In the genomic region with DNA sequence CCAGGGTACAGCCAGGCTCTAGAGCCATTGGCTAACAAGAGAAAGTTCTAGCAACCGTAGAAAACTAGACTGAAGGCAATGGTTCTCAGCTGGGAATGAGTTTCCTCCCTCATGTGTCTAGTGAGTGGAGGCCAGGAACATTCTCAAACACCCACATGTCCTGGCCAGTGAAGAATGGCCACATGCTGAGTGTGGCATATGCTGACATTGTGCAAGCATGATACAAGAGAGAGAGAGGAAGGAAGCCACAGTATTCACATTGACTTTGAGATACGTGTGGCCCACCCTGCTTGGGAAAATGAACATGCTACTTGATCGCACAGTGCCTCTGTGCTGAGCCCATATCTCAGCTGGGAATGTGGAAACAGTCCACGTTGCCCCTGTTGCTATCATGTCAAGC, we compare ENCODE assay signal across 29 mouse cellular contexts.
DNase-seq lines count a peak whose midpoint lies in the region; ATAC-seq and TF ChIP-seq lines count a peak whose summit lies in the region.
"Had no signal": no experiment of that assay in that cellular context is flagged by ENCODE, and none has a peak within 500 bp of the region (broad histone marks: within the 10 kb centered on the region; RNA-seq: fewer than 3 reads in every experiment).

No protein-coding gene starts in this region.

- peak; percentile 5 for DNase-seq in adipocyte (ENCODE audit: low spot score)
- peak; percentile 78 for DNase-seq in brain, adult 2 months (ENCODE audit: low read depth, low spot score)
- peak; percentile 65 for DNase-seq in cerebellum, adult 9-11 months
- DNase-seq in forebrain, embryonic 10.5 days (ENCODE audit: extremely low spot score, low spot score) = no peak
- DNase-seq: adrenal gland, adult 8-10 months; B cell, adult 2 months; gastrocnemius, postnatal 14 days; heart, adult 18-20 months; heart, postnatal 4 days; kidney, adult 9 months; kidney, postnatal 10 days; left cerebral cortex, postnatal 4 days; liver, embryonic 13.5 days; lung, adult 18-20 months; right cerebral cortex, adult 18-20 months; spleen, adult 18-20 months; thymus, postnatal 14 days had no signal

- no peak for TF ChIP-seq POLR2A in cortical plate, adult 2 months (IDR thresholded peaks at IDR 0.05; ENCODE audit: extremely low read depth, insufficient read depth, low read length)

- ATAC-seq in intestine, postnatal 0 days = no peak
- ATAC-seq in erythroid progenitor cell, adult 5-6 weeks (replicated peaks; ENCODE audit: low FRiP score, poor library complexity, severe bottlenecking) = no peak
- ATAC-seq: forebrain, embryonic 13.5 days; intestine, embryonic 16.5 days; lung, postnatal 0 days; midbrain, embryonic 16.5 days had no signal

- no peaks in the 10 kb centered on the region for H3K36me3 ChIP-seq in forebrain, embryonic 10.5 days (replicated peaks)
- no peaks in the 10 kb centered on the region for H3K36me3 ChIP-seq in intestine, postnatal 0 days (ENCODE audit: control insufficient read depth, insufficient read depth)
- H3K36me3 ChIP-seq: heart, embryonic 12.5 days; hindbrain, embryonic 13.5 days; limb, embryonic 15.5 days; liver, embryonic 13.5 days had no signal

- H3K4me1 ChIP-seq in cortical plate, adult 2 months (ENCODE audit: control insufficient read depth, insufficient read depth, low read length) = peaks cover 7% of the 10 kb centered on the region
- no peaks in the 10 kb centered on the region for H3K4me1 ChIP-seq in forebrain, embryonic 10.5 days
- H3K4me1 ChIP-seq in intestine, postnatal 0 days (replicated peaks; ENCODE audit: control insufficient read depth, insufficient read depth, low read length) = no peaks in the 10 kb centered on the region
- H3K4me1 ChIP-seq: forebrain, embryonic 13.5 days; heart, embryonic 12.5 days; hindbrain, embryonic 13.5 days; limb, embryonic 15.5 days; liver, embryonic 13.5 days had no signal

- H3K9ac ChIP-seq in intestine, postnatal 0 days (ENCODE audit: low read depth, low read length) = no peak overlapping the region
- H3K9ac ChIP-seq: forebrain, embryonic 13.5 days; heart, embryonic 12.5 days; hindbrain, embryonic 13.5 days; limb, embryonic 15.5 days; liver, embryonic 13.5 days had no signal

- H3K4me3 ChIP-seq in cortical plate, adult 2 months (ENCODE audit: insufficient read depth, low read length) = no peak overlapping the region
- no peak overlapping the region for H3K4me3 ChIP-seq in forebrain, embryonic 10.5 days
- no peak overlapping the region for H3K4me3 ChIP-seq in intestine, postnatal 0 days (ENCODE audit: low read depth, low read length)
- H3K4me3 ChIP-seq: erythroblast, embryonic 14.5 days; forebrain, embryonic 13.5 days; heart, embryonic 12.5 days; hindbrain, embryonic 13.5 days; limb, embryonic 15.5 days; liver, embryonic 13.5 days had no signal

- peak overlapping the region; percentile 21; the same call in 1 of the 2 replicates for H3K27ac ChIP-seq in cortical plate, adult 2 months (ENCODE audit: insufficient read depth, low read length)
- H3K27ac ChIP-seq in forebrain, embryonic 10.5 days = no peak overlapping the region
- no peak overlapping the region for H3K27ac ChIP-seq in intestine, postnatal 0 days (ENCODE audit: low read depth, low read length)
- H3K27ac ChIP-seq: forebrain, embryonic 13.5 days; hindbrain, embryonic 13.5 days; limb, embryonic 15.5 days; liver, embryonic 13.5 days; macrophage had no signal

- peaks cover 89% of the 10 kb centered on the region for H3K27me3 ChIP-seq in forebrain, embryonic 10.5 days (ENCODE audit: poor library complexity, severe bottlenecking)
- no peaks in the 10 kb centered on the region for H3K27me3 ChIP-seq in intestine, postnatal 0 days (replicated peaks; ENCODE audit: control insufficient read depth, insufficient read depth, low read length)
- H3K27me3 ChIP-seq: forebrain, embryonic 13.5 days; heart, embryonic 12.5 days; liver, embryonic 13.5 days had no signal

- no peaks in the 10 kb centered on the region for H3K9me3 ChIP-seq in forebrain, embryonic 10.5 days
- no peaks in the 10 kb centered on the region for H3K9me3 ChIP-seq in intestine, postnatal 0 days (ENCODE audit: control insufficient read depth)
- H3K9me3 ChIP-seq: forebrain, embryonic 13.5 days; heart, embryonic 12.5 days; hindbrain, embryonic 13.5 days; limb, embryonic 15.5 days; liver, embryonic 13.5 days had no signal

- TF ChIP-seq CTCF in cortical plate, adult 2 months (IDR thresholded peaks at IDR 0.05; ENCODE audit: extremely low read depth, insufficient read depth, low read length) = no peak
- no peak for TF ChIP-seq CTCF in intestine, postnatal 0 days (IDR thresholded peaks at IDR 0.05; ENCODE audit: low read depth)

- no peak overlapping the region for H3K4me2 ChIP-seq in intestine, postnatal 0 days (replicated peaks; ENCODE audit: low read depth)
- H3K4me2 ChIP-seq: forebrain, embryonic 13.5 days; heart, embryonic 12.5 days; hindbrain, embryonic 13.5 days; limb, embryonic 15.5 days; liver, embryonic 13.5 days had no signal

- 91% methylated on average over 4 of the region's 4 CpGs for WGBS in forebrain, embryonic 10.5 days
- 78% methylated on average over 4 of the region's 4 CpGs for WGBS in intestine, postnatal 0 days
